Mouse (Mus musculus) midbrain, embryonic 10.5 days (tissue): ENCODE measurements at regions not wholly inside any gene's neighbourhood (a gene's known extent, or its start where the extent isn't known, plus 50 kb on each side); places are given as distances from the start of the nearest gene placed in this dataset.
A peak's percentile ranks its signal among the peaks of the same experiment; 100 is the strongest.

ENCODE experiments used
- DNase-seq: peaks from one replicate; pipeline ENCODE4 v3.0.0-alpha.2; 2017; ENCODE audit warnings: low spot score
- H3K27ac ChIP-seq: fragments of 300-500 bp; sonication (generic); replicated peaks from 2 replicates; pipeline ENCODE4 v1.5.1; 2016; ENCODE audit warnings: mild to moderate bottlenecking
- H3K27me3 ChIP-seq: fragments of 300-500 bp; sonication (generic); 2 replicates; pipeline ENCODE4 v1.6.1; 2016; ENCODE audit warnings: low read depth, mild to moderate bottlenecking; ENCODE audit not compliant: poor library complexity, severe bottlenecking
- H3K36me3 ChIP-seq: fragments of 300-500 bp; sonication (generic); 2 replicates; pipeline ENCODE4 v1.6.1; 2016; ENCODE audit warnings: mild to moderate bottlenecking, moderate library complexity
- H3K4me1 ChIP-seq: fragments of 300-500 bp; sonication (generic); 2 replicates; pipeline ENCODE4 v1.6.1; 2016
- H3K4me3 ChIP-seq: fragments of 300-500 bp; sonication (generic); 2 replicates; pipeline ENCODE4 v1.5.1; 2016; ENCODE audit warnings: mild to moderate bottlenecking, moderate library complexity
- H3K9me3 ChIP-seq: fragments of 300-500 bp; sonication (generic); replicated peaks from 2 replicates; pipeline ENCODE4 v1.6.1; 2016; ENCODE audit warnings: mild to moderate bottlenecking
- WGBS: fragments of 180-500 bp; shearing (Covaris S2); methylation state at CpG from one replicate; pipeline ENCODE4 v1.1.7; 2016; 5-methylcytosine and 5-hydroxymethylcytosine counted together

DNA sequence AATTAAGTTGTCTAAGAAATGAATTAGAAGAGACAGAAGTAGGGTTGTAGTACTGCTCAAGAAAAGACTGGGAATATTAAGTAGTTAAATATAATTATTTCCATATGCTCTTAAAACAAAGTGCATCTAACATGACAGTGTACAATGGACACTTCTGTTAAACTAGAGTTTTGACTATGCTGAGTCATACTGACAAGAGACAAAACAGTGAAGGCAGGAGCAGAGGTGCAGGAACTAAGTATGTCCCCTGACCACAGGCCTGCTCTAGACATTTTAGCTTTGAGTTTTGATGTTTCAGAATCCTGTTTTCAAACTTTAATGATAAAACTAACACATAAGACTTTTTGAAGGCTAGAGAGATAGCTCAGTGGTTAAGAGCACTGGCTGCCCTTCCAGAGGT, 123.6 kb downstream of the Mex3b start:
- Histone ChIP-seq H3K9me3 (no peaks in the 10 kb centered on the region), H3K36me3 (no peaks in the 10 kb centered on the region), H3K27ac (no peak overlapping the region), H3K4me1 (no peaks in the 10 kb centered on the region), H3K27me3 (no peaks in the 10 kb centered on the region), H3K4me3 (no peak overlapping the region)
- DNase-seq: no peak

DNA sequence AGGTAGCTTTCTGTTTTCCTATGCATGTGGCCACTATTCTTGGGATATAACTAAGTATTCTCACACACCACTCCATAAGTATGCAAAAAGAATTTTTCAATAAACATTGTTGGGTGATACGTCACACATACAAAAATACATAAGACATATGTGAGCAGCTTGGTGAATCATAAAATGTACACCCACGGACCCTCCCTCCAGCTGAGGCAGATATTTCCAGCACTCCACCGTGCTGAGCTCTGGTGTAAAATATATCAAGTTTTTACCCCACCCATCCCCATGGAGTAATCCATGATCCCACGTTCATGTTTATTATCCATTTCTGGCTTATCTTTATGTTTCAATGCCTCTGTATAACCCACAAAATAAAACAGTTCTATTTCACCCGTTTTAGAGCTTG, 126.0 kb downstream of the Mex3b start:
- Histone ChIP-seq H3K9me3 (no peaks in the 10 kb centered on the region), H3K4me1 (no peaks in the 10 kb centered on the region), H3K4me3 (no peak overlapping the region), H3K27ac (no peak overlapping the region), H3K27me3 (no peaks in the 10 kb centered on the region), H3K36me3 (no peaks in the 10 kb centered on the region)
- no peak for DNase-seq
- 91% methylated on average over 5 of the region's 5 CpGs for WGBS

DNA sequence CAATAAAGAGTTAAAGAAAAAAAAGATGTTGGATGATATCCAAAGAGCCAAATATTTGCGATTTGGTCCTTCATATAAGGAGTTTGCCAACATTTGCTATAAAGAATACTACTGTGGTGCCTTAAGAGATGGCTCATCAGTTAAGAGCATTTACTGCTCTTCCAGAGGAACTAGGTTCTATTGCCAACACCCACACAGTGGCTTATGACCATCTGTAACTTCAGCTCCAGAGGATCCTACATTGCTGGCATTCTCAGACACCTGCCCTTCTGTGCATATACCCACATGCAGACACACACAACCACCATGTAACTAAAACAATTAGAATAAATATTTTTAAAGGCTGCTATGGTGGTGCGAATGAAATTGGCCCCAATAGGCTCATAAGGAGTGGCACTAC, 131.7 kb downstream of the Mex3b start:
- no peak overlapping the region for H3K4me3 ChIP-seq
- H3K27ac ChIP-seq: no peak overlapping the region
- H3K9me3 ChIP-seq: no peaks in the 10 kb centered on the region
- H3K27me3 ChIP-seq: no peaks in the 10 kb centered on the region
- no peaks in the 10 kb centered on the region for H3K4me1 ChIP-seq
- WGBS: 91% methylated on average over 2 of the region's 2 CpGs
- no peaks in the 10 kb centered on the region for H3K36me3 ChIP-seq
- DNase-seq: no peak

DNA sequence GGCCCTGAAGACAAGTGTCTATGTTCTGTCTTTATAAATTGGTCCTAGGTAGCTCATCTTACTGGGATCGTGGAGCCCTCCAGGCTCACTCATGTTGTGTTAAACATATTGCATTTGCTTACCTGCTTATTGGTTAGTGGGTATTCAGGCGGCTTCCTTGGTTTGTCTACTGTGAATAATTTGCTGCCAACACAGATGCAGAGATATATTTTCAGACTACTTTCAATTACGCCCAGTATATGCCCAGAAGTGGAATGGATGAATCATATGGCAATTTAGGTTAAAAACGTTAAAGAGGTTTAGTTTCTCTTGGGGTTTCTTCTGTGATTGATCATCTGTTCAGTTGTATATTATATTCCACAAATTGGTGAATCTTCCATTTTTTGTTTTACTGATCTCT, 140.4 kb downstream of the Mex3b start:
- Histone ChIP-seq H3K36me3 (no peaks in the 10 kb centered on the region), H3K27ac (no peak overlapping the region), H3K4me1 (no peaks in the 10 kb centered on the region), H3K9me3 (no peaks in the 10 kb centered on the region), H3K4me3 (no peak overlapping the region), H3K27me3 (no peaks in the 10 kb centered on the region)
- DNase-seq: no peak
- 94% methylated on average over 4 of the region's 4 CpGs for WGBS

DNA sequence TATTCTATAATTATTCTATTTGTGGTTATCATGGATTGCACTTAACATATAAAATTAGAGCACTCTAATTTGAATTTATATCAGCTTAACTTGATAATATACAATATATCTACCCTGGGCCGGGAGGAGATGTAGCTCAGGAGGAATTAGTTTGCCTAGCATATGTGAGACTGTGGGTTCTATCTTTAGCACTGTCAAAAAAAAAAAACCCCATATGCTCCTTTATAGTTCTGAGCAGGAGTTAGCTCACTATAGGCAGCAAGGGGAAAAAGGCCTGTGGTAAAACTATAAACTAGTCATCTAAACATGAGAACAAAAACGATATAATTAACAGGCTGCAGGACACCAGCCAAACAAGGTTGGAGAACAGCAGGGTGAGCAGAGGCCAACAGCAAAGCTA, 145.0 kb downstream of the Mex3b start:
- Histone ChIP-seq H3K9me3 (no peaks in the 10 kb centered on the region), H3K27ac (no peak overlapping the region), H3K4me3 (no peak overlapping the region), H3K27me3 (no peaks in the 10 kb centered on the region), H3K36me3 (no peaks in the 10 kb centered on the region), H3K4me1 (peaks cover 28% of the 10 kb centered on the region)
- 90% methylated on average over 2 of the region's 2 CpGs for WGBS
- DNase-seq: no peak

DNA sequence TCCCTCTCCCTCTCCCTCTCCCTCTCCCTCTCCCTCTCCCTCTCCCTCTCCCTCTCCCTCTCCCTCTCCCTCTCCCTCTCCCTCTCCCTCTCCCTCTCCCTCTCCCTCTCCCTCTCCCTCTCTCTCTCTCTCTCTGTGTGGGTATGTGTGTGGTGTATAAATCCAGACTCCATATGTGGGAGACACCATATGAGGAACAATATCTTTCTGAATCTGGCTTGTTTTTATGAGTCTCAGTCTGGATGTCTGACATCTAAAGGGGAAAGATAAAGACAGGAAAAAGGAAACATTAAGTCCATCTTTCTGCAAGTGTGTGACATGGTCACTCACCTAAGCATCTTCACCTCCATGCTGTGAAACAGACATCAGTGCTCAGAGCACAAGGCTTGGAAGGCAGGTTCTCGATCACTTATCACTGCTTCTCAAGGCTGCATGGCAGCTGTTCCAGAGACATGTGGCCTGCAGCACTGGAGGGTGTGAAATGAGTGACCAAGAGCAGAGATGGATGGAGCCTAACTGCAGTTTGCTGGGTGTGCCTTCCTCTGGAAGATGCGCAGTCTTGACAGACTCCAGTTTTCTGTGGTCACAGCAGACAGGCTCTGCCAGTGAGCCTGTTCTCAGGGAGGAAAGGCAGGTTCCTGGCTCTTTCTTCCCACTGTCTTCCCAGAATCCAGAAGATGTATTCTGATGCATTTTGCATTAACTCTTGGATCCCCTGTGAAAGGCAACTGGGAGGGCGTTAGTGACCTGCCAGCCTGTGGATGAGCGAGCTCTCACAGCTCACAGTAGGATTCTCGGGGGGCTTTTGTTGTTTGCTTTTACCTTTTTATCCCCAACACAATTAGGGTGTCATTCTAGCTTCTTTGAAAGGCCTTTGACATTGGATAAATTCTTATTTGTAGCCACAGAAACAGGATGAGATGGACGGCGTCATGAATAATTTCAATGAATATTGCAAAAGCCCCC, 147.9 kb downstream of the Mex3b start:
- Histone ChIP-seq H3K4me1 (peaks cover 28% of the 10 kb centered on the region), H3K27ac (peak overlapping the region; percentile 83), H3K27me3 (no peaks in the 10 kb centered on the region), H3K4me3 (no peak overlapping the region), H3K36me3 (no peaks in the 10 kb centered on the region), H3K9me3 (no peaks in the 10 kb centered on the region)
- WGBS: 19% methylated on average over 7 of the region's 7 CpGs
- peak; percentile 63 for DNase-seq

DNA sequence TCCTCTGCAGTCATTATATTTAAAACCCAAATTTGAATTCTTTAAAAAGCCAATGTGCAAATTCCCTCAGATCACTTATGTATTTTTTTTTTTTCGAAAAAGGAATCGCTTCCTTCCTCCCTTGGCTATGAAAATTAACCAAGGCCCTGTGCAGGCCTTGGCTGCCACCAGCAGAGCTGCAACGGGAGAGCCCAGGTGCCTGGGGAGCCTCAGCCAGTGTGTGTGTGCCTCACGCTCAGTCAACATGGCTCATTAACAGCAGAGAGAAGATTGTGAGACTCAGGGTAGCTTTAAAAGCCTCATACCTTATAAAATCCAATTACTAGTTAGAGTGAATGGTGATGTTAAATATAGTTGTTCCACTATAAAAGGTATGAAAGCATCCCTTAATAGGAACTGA, 148.6 kb downstream of the Mex3b start:
- Histone ChIP-seq H3K4me3 (no peak overlapping the region), H3K4me1 (peaks cover 28% of the 10 kb centered on the region), H3K9me3 (no peaks in the 10 kb centered on the region), H3K27ac (peak overlapping the region; percentile 83), H3K36me3 (no peaks in the 10 kb centered on the region), H3K27me3 (no peaks in the 10 kb centered on the region)
- 21% methylated on average over 4 of the region's 4 CpGs for WGBS
- no peak for DNase-seq

DNA sequence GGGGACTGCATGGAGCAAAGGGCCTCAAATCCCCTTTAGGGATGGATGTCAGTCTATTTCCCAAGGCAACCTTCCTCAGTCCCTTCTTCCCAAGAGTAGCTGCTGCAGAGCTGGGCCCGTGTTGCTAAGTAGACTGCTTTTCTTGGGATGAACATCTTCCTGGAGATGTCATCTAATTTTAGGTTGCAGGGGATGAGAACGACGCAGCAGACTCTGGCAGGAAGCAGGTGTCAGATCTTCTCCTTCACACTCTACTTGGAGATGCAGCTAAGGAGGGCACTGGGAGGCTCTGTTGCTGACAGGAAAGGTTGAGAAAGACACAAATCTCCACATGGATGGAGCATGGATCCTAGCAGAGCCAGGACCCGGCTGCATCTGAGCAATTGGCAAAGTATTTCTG, 149.4 kb downstream of the Mex3b start:
- H3K4me1 ChIP-seq: peaks cover 28% of the 10 kb centered on the region
- DNase-seq: no peak
- 63% methylated on average over 4 of the region's 4 CpGs for WGBS
- H3K27ac ChIP-seq: peak overlapping the region; percentile 83
- H3K4me3 ChIP-seq: no peak overlapping the region
- no peaks in the 10 kb centered on the region for H3K9me3 ChIP-seq
- no peaks in the 10 kb centered on the region for H3K27me3 ChIP-seq
- no peaks in the 10 kb centered on the region for H3K36me3 ChIP-seq

DNA sequence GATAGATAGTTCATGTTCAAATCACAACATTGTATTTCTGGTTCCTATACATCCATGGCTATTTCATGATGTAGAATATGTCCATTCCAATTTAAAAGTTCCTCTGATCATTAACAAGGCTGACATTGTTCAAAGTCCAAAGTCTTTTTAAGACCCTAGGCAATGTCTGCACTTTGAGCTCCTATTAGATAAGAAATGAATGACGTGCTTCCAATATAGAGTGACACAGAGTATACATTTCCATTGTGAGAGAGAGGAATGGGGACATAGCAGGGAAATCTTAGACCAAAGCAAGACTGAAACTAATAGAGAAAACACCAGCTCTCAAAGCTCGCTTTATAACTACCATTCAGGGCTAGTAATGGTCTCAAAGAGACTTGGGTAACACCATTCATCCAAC, 153.5 kb downstream of the Mex3b start:
- peaks cover 14% of the 10 kb centered on the region for H3K4me1 ChIP-seq
- H3K36me3 ChIP-seq: no peaks in the 10 kb centered on the region
- H3K4me3 ChIP-seq: no peak overlapping the region
- DNase-seq: no peak
- no peaks in the 10 kb centered on the region for H3K9me3 ChIP-seq
- no peaks in the 10 kb centered on the region for H3K27me3 ChIP-seq
- WGBS: 95% methylated on average over 2 of the region's 2 CpGs
- no peak overlapping the region for H3K27ac ChIP-seq

DNA sequence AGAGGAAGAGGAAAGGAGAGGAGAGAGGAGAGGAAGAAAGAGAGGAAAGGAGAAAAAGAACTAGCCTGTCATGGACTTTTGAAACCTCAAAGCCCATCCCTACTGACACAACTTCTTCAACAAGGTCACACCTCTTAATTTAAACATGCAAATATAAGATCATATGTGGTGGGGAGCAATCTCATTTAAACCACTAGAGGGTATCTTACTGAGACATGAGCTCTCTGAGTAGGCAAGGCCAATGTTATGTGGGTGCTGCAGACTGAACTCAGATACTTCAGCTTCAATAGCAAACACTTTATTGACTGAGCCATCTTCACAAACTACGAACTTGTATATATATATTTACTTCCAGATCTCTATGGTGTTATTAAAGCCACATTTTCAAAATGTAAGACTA, 156.9 kb downstream of the Mex3b start:
- WGBS: 90% methylated on average over 1 of the region's 1 CpGs
- H3K27ac ChIP-seq: no peak overlapping the region
- H3K27me3 ChIP-seq: no peaks in the 10 kb centered on the region
- DNase-seq: no peak
- H3K4me1 ChIP-seq: 0 out of 2 replicates have a peak, but pooled peaks cover 3% of the 10 kb centered on the region
- no peaks in the 10 kb centered on the region for H3K9me3 ChIP-seq
- no peaks in the 10 kb centered on the region for H3K36me3 ChIP-seq
- no peak overlapping the region for H3K4me3 ChIP-seq

DNA sequence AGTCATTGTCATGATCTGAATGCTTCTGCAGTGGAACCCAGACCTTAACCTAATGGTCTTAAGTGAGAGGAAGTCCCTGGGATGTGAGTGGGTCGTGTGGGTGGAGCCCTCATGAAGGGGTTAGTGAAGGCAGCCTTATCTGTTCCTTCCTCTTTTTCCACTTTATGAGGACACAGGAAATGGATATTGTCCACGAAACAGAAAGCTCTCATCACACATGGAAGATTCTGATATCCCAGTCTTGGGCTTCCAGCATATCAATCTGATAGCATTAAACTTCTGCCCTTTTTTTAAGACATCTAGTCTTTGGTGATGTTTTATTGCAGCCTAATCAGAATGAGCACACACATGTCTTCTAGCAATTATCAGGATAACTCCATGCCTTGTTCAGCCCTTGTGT, 164.0 kb downstream of the Mex3b start:
- Histone ChIP-seq H3K27me3 (no peaks in the 10 kb centered on the region), H3K36me3 (no peaks in the 10 kb centered on the region), H3K27ac (no peak overlapping the region), H3K4me1 (peaks cover 9% of the 10 kb centered on the region), H3K4me3 (no peak overlapping the region), H3K9me3 (0 out of 2 replicates have a peak, but pooled peaks cover 5% of the 10 kb centered on the region)
- DNase-seq: no peak
- 73% methylated on average over 2 of the region's 2 CpGs for WGBS

DNA sequence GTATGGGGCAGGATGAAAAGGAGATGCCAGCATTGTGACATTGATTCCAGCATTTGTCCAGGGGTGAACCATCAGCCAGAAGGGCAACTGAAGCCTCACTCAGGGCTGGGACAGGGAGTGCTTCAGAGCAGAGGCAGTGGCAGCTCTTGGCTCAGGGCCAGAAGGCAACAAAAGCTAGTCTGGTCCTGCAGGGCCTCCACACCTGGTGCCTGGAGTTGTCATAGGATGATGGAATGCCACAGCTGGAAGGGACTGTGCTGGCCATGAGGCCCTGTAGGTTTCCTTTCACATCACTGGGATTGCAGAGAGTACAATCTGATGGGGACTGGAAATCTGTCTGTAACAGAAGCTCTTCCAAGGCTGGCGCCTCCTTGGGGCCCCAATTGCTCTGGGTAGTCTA, 164.9 kb downstream of the Mex3b start:
- no peak overlapping the region for H3K4me3 ChIP-seq
- H3K36me3 ChIP-seq: no peaks in the 10 kb centered on the region
- no peak for DNase-seq
- 89% methylated on average over 1 of the region's 1 CpGs for WGBS
- H3K4me1 ChIP-seq: peaks cover 17% of the 10 kb centered on the region
- no peaks in the 10 kb centered on the region for H3K27me3 ChIP-seq
- H3K27ac ChIP-seq: 0 out of 2 replicates have a peak overlapping the region, but pooled peaks have one; percentile 33
- H3K9me3 ChIP-seq: 0 out of 2 replicates have a peak, but pooled peaks cover 5% of the 10 kb centered on the region

DNA sequence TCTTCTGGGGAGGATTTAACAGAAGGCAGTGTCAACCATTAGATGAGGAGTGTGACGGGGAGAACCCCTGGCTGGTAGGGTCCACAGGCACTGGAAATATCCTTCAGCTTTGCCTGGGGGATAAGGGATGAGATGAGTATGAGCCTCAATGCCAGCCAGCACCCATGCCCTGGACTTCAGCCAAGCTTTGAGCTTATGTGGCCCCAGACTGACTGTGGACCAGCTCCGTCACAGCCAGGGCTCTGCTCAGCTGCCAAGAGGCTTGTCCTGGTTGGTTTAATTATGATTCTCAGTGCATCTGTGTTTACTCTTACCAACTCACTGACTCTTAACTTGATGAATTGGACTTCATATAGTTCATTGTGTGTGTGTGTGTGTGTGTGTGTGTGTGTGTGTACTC, 165.8 kb downstream of the Mex3b start:
- H3K4me1 ChIP-seq: peaks cover 26% of the 10 kb centered on the region
- 0 out of 2 replicates have a peak, but pooled peaks cover 5% of the 10 kb centered on the region for H3K9me3 ChIP-seq
- H3K27ac ChIP-seq: peak overlapping the region; percentile 53; the same call in 1 of the 2 replicates
- H3K4me3 ChIP-seq: no peak overlapping the region
- 92% methylated on average over 2 of the region's 2 CpGs for WGBS
- no peaks in the 10 kb centered on the region for H3K36me3 ChIP-seq
- no peaks in the 10 kb centered on the region for H3K27me3 ChIP-seq
- DNase-seq: no peak
